Mouse (Mus musculus): ENCODE measurements around the gene Slc38a2. TPM values are rescaled to one million over a fixed set of nuclear protein-coding genes. Genes with fewer than 3 reads are reported as not detected.

Gene Slc38a2
- polyA plus RNA-seq, 1 experiment from 2014 or later: 125 TPM

DNA sequence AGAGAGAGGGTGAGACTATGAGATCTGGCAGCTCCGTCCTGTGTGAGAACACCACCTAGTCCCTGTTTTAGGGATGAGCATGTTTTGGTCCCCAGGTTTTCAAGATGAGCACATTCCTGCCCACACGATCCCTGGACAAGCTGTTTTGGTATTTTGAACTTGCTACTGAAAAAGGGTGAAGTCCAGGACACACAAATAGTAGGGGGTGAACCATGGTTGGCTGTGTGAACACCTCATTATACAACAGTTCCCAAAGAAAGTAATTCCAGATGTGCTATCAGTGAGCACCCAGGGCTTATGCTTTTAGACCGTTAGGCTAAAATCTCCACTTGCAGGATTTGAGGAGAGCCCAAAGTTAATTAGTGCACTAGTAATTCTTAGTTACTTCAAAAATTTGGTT lies 17.7 kb upstream of the Slc38a2 start:
- no peak overlapping the region for H3K9ac ChIP-seq

DNA sequence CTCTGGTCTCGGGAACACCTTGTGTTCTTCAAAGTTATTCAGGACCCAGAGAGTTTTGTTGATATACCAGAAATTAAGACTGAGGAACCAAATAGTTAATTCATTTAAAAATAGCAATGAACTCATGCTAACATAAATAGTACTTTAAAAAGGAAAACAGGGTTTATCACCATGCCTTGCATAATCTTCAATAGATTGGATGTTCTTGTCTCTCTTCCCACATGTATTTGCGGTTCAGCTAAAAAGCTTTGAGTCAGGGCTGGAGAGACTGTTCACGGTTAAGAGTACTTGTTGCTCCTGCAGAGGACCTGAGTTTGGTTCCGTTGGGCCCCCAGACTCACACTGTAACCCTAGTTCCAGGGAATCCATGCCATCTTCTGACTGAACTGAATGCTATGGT lies 16.8 kb upstream of the Slc38a2 start:
- WGBS: 89% methylated on average over 4 of the region's 4 CpGs
- no peaks in the 10 kb centered on the region for H3K9me3 ChIP-seq
- ATAC-seq (ENCODE audit: insufficient number of reproducible peaks, insufficient read depth, low FRiP score, low TSS enrichment, low read depth): no peak
- no peak overlapping the region for H3K4me3 ChIP-seq
- peaks cover 11% of the 10 kb centered on the region for H3K4me1 ChIP-seq
- H3K4me2 ChIP-seq: no peak overlapping the region
- H3K27me3 ChIP-seq: no peaks in the 10 kb centered on the region
- no peak overlapping the region for H3K9ac ChIP-seq
- no peaks in the 10 kb centered on the region for H3K36me3 ChIP-seq
- no peak overlapping the region for H3K27ac ChIP-seq

More for the DNA sequence above, 17.7 kb upstream of the Slc38a2 start:
- Histone ChIP-seq H3K4me3 (no peak overlapping the region), H3K9me3 (no peaks in the 10 kb centered on the region), H3K4me2 (no peak overlapping the region), H3K27me3 (no peaks in the 10 kb centered on the region), H3K4me1 (peaks cover 11% of the 10 kb centered on the region), H3K27ac (no peak overlapping the region), H3K36me3 (no peaks in the 10 kb centered on the region)
- ATAC-seq (ENCODE audit: insufficient number of reproducible peaks, insufficient read depth, low FRiP score, low TSS enrichment, low read depth): no peak
- WGBS: 46% methylated on average over 3 of the region's 3 CpGs

DNA sequence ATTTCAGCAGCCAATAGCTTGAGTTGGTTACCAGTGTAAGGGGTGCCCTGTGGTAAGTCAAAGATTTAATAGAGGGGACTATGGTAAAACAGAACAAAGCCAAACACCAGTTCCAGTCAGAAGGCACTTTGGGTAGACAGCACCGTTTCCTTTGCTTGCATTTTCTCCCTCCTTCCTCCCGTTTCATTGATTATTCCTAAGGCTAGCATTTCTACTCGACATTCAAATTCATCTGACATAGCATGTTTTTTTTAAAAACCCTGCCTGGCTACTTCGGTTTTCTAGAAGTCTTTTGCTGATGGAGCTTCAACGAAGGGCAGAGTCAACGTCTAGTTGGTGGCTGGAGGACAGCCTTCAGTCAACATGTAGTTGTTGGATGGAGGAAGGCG lies 16.2 kb upstream of the Slc38a2 start:
- H3K9ac ChIP-seq: no peak overlapping the region
- no peak overlapping the region for H3K4me2 ChIP-seq
- 87% methylated on average over 7 of the region's 7 CpGs for WGBS
- H3K36me3 ChIP-seq: no peaks in the 10 kb centered on the region
- peaks cover 16% of the 10 kb centered on the region for H3K4me1 ChIP-seq
- H3K9me3 ChIP-seq: no peaks in the 10 kb centered on the region
- H3K27ac ChIP-seq: no peak overlapping the region
- ATAC-seq (ENCODE audit: insufficient number of reproducible peaks, insufficient read depth, low FRiP score, low TSS enrichment, low read depth): no peak
- no peak overlapping the region for H3K4me3 ChIP-seq
- H3K27me3 ChIP-seq: no peaks in the 10 kb centered on the region

DNA sequence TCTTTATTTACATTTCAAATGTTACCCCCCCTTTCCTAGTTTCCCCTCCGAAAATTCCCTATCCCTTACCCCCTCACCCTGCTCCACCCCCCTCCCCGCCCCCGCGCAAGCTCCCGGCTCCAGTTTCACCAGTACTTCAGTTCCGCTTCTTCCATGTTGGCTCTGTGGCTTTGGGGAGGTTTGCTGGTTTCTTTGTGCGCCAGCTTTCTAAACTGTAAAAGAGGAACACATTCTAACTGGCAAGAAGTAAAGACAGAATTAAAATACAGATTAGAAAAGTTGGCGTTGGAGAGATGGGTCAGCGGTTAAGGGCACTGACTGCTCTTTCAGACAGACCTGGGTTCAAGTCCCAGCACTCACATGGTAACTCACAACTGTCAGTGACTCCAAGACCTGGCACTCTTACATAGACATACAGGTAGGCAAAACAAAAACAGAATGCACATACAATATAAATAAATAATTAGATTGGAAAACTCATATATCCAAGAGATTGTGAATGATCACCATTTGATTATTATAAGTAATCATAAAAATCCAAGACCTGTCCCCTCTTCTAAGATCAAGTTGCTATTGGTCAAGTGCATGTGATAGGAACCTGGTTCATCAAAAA lies 15.7 kb upstream of the Slc38a2 start:
- Histone ChIP-seq H3K9ac (no peak overlapping the region), H3K4me3 (no peak overlapping the region), H3K4me2 (no peak overlapping the region), H3K27ac (no peak overlapping the region), H3K27me3 (no peaks in the 10 kb centered on the region), H3K4me1 (peaks cover 16% of the 10 kb centered on the region), H3K36me3 (no peaks in the 10 kb centered on the region), H3K9me3 (no peaks in the 10 kb centered on the region)
- ATAC-seq (ENCODE audit: insufficient number of reproducible peaks, insufficient read depth, low FRiP score, low TSS enrichment, low read depth): no peak
- WGBS: 87% methylated on average over 9 of the region's 9 CpGs

DNA sequence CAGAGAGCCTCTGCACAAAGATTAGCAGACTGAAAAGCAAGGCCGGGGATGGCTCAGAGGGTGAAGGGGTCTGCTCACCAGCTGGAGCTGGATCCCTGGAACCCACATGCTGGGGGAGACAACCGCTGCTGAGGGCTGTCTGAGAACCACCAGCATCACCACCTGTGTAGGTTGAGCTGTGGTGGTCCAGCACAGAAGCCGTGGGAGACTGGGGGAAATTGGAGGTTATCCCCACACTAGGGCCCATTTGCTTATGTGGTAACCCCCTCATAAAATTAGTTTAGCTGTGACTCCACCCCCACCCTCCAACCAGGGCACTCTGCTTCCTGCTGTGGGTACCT lies 15.1 kb upstream of the Slc38a2 start:
- H3K4me3 ChIP-seq: no peak overlapping the region
- H3K4me1 ChIP-seq: peaks cover 16% of the 10 kb centered on the region
- no peak overlapping the region for H3K27ac ChIP-seq
- WGBS: 93% methylated on average over 3 of the region's 3 CpGs
- H3K36me3 ChIP-seq: no peaks in the 10 kb centered on the region
- no peak for ATAC-seq (ENCODE audit: insufficient number of reproducible peaks, insufficient read depth, low FRiP score, low TSS enrichment, low read depth)
- H3K9me3 ChIP-seq: no peaks in the 10 kb centered on the region
- H3K4me2 ChIP-seq: no peak overlapping the region
- no peaks in the 10 kb centered on the region for H3K27me3 ChIP-seq
- no peak overlapping the region for H3K9ac ChIP-seq

DNA sequence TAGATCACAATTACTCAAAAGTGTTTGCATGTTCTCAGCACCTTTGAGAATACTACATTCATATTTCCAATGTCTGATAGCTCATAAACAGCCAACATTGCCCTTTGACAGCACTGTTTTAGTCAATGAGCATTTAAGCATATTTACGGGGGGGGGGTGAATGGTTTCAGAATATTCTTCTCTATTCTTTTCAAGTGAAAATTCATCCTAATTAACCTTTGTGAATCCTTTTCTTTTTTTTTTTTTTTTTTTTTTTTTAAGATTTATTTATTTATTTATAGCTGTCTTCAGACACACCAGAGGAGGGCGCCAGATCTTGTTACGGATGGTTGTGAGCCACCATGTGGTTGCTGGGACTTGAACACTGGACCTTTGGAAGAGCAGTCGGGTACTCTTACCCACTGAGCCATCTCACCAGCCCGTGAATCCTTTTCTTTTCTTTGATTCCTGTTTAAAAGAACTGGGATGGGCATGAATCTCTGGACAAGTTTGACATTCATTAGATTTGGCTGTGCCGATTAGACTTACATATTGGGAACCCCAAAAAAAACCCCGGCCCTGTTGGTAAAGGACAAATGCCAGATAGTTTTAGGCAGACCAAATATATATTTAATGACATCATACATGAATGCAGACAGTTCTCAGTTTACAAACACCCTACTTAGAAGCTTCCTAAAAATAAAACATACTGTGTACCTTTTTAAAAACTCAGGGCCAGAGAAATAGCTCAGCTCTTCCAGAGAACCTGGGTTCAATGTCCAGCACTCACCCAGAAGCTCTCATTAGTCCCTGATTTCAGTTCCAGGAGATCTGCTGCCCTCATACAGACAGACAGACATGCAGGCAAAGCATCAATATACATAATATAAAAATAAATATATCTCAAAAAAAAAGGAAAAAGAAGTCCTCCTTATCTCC lies 14.5 kb upstream of the Slc38a2 start:
- 96% methylated on average over 7 of the region's 7 CpGs for WGBS
- Histone ChIP-seq H3K4me1 (peaks cover 18% of the 10 kb centered on the region), H3K9ac (no peak overlapping the region), H3K27ac (no peak overlapping the region), H3K36me3 (no peaks in the 10 kb centered on the region), H3K4me3 (no peak overlapping the region), H3K4me2 (no peak overlapping the region), H3K9me3 (no peaks in the 10 kb centered on the region), H3K27me3 (no peaks in the 10 kb centered on the region)
- no peak for ATAC-seq (ENCODE audit: insufficient number of reproducible peaks, insufficient read depth, low FRiP score, low TSS enrichment, low read depth)

DNA sequence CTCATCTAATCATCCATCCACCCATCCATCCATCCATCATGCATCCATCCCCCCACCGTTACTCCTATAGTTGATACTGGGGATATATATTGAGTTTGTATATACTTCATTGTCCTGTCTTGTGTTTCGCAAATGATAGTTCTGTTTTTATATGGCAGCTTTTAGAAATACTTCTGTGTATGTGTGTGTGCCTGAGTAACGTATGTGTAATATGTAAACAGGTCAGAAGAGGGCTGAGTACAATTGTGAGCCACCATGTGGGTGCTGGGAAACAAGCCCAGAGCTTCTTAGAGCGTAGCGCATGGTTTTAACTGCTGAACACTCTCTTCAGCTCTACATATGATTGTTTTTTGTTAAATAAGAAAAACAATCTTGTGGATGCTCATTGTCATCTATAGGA lies 12.8 kb upstream of the Slc38a2 start:
- no peak overlapping the region for H3K4me2 ChIP-seq
- WGBS: 95% methylated on average over 5 of the region's 5 CpGs

DNA sequence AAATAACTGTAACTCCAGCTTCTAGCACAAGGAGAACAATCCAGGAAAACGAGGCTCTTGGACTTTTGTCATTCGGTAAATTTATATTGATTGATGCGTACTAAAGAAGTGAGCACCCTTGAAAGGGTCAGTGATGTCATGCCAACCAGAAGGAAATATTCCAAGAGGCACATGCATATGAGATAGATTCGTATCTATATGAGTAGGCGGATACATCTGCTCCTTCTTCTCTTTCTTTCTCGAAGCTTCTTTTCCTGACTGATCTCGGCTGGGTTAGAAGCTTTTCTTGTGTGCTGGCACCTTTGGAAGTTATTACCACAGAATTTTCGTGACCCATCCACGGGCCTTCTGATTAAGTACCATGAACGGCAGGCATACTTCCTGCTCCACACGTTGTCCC lies 12.1 kb upstream of the Slc38a2 start:
- H3K4me2 ChIP-seq: no peak overlapping the region
- no peak overlapping the region for H3K4me3 ChIP-seq
- H3K4me1 ChIP-seq: peaks cover 10% of the 10 kb centered on the region
- WGBS: 86% methylated on average over 11 of the region's 11 CpGs
- H3K9me3 ChIP-seq: no peaks in the 10 kb centered on the region
- no peaks in the 10 kb centered on the region for H3K27me3 ChIP-seq
- no peak overlapping the region for H3K27ac ChIP-seq
- H3K36me3 ChIP-seq: no peaks in the 10 kb centered on the region
- no peak for ATAC-seq (ENCODE audit: insufficient number of reproducible peaks, insufficient read depth, low FRiP score, low TSS enrichment, low read depth)
- H3K9ac ChIP-seq: no peak overlapping the region

More for the DNA sequence above, 12.8 kb upstream of the Slc38a2 start:
- Histone ChIP-seq H3K36me3 (no peaks in the 10 kb centered on the region), H3K27ac (no peak overlapping the region), H3K4me1 (peaks cover 14% of the 10 kb centered on the region), H3K4me3 (no peak overlapping the region), H3K9ac (no peak overlapping the region), H3K27me3 (no peaks in the 10 kb centered on the region), H3K9me3 (no peaks in the 10 kb centered on the region)
- ATAC-seq (ENCODE audit: insufficient number of reproducible peaks, insufficient read depth, low FRiP score, low TSS enrichment, low read depth): no peak

DNA sequence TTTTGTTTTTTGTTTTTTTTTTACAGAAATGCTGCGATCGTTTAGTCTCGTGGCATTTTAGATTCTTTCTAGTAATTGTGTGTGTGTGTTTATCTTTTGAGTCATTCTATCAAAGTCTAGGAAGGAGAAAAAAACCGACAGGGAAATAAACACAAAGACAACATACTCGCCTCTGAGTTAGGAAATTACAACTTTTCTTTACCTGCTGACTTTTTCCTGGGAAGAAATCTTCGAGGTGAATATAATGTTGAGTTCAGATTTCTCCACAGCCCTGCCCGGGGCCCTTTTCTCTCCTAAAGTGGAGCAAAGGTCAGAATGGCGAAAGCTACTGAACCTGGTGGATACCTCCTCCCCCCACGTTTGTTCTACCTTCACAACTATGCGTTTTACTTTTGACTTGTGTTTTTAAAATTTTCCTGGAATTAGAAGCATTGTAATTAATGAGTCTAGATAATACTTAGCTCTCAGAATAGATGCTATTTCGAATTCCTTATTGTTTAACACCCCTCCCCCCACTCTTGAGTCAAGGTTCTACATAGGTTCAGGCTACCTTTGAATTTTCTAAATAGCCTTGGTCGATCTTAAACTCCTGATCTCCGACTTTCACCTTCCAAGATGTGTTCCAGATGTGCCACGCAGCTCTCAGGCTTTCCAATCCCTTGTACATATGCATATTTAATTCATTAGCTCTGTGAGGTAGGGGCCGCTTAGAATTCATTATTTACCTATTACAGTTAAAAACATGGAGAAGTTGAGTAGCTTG lies 11.0 kb upstream of the Slc38a2 start:
- WGBS: 17% methylated on average over 15 of the region's 15 CpGs
- peak overlapping the region; percentile 99 for H3K27ac ChIP-seq
- H3K36me3 ChIP-seq: no peaks in the 10 kb centered on the region
- no peak for ATAC-seq (ENCODE audit: insufficient number of reproducible peaks, insufficient read depth, low FRiP score, low TSS enrichment, low read depth)
- H3K27me3 ChIP-seq: no peaks in the 10 kb centered on the region
- H3K4me2 ChIP-seq: peak overlapping the region; percentile 76
- peak overlapping the region; percentile 57 for H3K4me3 ChIP-seq
- H3K9ac ChIP-seq: peak overlapping the region; percentile 91
- H3K9me3 ChIP-seq: no peaks in the 10 kb centered on the region
- H3K4me1 ChIP-seq: peaks cover 10% of the 10 kb centered on the region

DNA sequence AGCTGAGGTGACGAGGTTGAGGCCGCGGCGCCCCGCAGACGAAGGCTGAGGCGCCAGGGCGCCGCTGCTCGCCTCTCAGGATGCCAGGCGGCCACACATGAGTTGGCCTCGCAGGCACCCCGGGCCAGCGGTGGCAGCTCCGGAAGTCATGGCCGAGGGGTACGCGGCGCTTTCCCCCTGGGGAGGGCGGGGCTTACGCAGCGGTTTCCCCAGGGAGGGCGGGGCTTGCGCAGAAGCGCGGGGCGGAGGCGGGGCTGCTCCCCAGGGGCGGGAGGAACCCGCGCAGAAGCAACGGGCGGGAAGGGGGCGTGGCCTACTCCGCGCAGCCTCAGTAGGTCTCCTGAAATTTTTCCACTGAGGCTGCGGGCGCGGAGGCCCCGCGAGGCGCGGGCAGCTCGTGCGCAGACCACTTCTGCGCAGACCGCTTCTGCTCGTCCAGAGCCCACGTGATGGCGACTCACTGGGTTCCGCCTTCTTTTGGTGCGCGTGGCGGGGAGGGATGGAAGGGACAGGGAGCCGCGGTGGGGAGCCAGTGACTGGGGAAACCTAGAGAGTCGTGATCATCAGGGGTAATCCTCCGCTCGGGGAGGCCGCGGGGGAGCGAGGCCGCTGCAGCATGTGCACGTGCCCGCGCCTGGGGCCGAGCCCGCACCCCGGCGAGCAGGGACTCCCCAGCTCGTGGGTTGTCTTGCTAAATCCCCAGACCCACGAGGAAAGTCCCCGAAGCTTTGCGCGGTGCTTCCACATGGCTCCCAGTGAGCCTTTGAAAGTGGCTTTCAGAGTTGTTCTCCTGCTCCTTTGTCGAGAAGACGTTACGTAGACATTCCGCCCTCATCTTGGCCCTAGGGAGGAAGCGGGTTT lies 10.2 kb upstream of the Slc38a2 start:
- Histone ChIP-seq H3K9ac (peak overlapping the region; percentile 91), H3K9me3 (no peaks in the 10 kb centered on the region), H3K4me1 (peaks cover 10% of the 10 kb centered on the region), H3K27ac (peak overlapping the region; percentile 99), H3K27me3 (no peaks in the 10 kb centered on the region), H3K4me3 (peak overlapping the region; percentile 57), H3K36me3 (no peaks in the 10 kb centered on the region), H3K4me2 (peak overlapping the region; percentile 76)
- peak; percentile 89 for ATAC-seq (ENCODE audit: insufficient number of reproducible peaks, insufficient read depth, low FRiP score, low TSS enrichment, low read depth)
- WGBS: under 1% methylated on average over 77 of the region's 80 CpGs

DNA sequence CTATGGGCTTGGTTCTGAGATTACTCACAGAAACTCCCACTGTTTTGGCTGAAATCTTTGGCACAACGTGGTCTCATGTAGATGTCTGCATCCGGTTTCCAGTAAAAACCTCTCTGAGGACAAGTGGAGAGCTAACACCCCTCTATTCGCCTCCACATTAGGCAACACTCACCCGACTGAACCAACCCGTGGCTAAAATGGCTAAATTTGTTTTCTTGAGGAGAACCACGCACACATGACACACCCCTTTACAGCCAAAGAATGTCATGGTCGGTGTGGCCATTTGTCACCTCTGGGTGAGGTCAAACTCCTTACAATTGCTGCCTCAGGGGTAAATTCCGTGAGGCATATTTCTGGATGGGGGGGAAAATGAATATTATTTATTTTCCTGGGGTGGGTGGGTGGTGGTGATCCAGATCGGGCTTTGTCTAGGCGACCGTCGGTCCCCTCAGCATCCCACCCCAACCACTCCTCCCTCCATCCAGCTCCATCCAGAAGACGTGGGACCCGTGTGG lies 9.5 kb upstream of the Slc38a2 start:
- Histone ChIP-seq H3K27me3 (no peaks in the 10 kb centered on the region), H3K4me3 (peak overlapping the region; percentile 57), H3K4me2 (peak overlapping the region; percentile 76), H3K36me3 (no peaks in the 10 kb centered on the region), H3K4me1 (peaks cover 10% of the 10 kb centered on the region), H3K27ac (peak overlapping the region; percentile 99), H3K9me3 (no peaks in the 10 kb centered on the region), H3K9ac (peak overlapping the region; percentile 79)
- ATAC-seq (ENCODE audit: insufficient number of reproducible peaks, insufficient read depth, low FRiP score, low TSS enrichment, low read depth): no peak; the same call in 1 of the 2 replicates
- WGBS: 26% methylated on average over 14 of the region's 14 CpGs

Measured in embryonic facial prominence, embryonic 13.5 days (tissue).